Mouse (Mus musculus) erythroblast, adult 5-6 weeks (primary cell): ENCODE measurements around the gene Olfr57. TPM values are rescaled to one million over a fixed set of nuclear protein-coding genes. Genes with fewer than 3 reads are reported as not detected.
"Not testable (repeated sequence)": the region's sequence is repeated elsewhere in the genome, so short reads cannot be mapped to it uniquely, and the experiment has no call there.

Experiments used
- ATAC-seq: replicated peaks from 2 replicates; pipeline ENCODE4 v1.8.0; 2016; ENCODE audit warnings: moderate number of reproducible peaks, mild to moderate bottlenecking, moderate TSS enrichment, inconsistent platforms; ENCODE audit not compliant: poor library complexity, low FRiP score, severe bottlenecking
- total RNA-seq, 2 experiments: library from RNA; stranded (forward) in 1 of 2; stranded (reverse) in 1 of 2; fragments of 150-400 nt in 1 of 2; fragments of 200-764, 138-1000 nt in 1 of 2; gene quantifications; 2 replicates each; pipeline versions ENCODE4 v1.2.3 to v1.2.4; 2015 to 2017; ENCODE audit warnings: low replicate concordance in 2 of 2

Olfr57 gene
- total RNA-seq (2015; ENCODE audit: low replicate concordance) (not detected in 2 replicates), total RNA-seq (2017; ENCODE audit: low replicate concordance) (not detected in 2 replicates)

GRCm38 (mm10) chr10:79028441-79028840, at the start of gene Olfr57:
TSS of gene Olfr57 (plus strand) at chr10:79028741.
- no peak for ATAC-seq

- no peak for ATAC-seq
Observed at GRCm38 (mm10) chr10:78980750-78981149, 47.8 kb upstream of the Olfr57 start, which contains the start of gene Olfr1352. TSS of gene Olfr1352 (plus strand) at chr10:78981050.

GRCm38 (mm10) chr10:79012172-79012571, 16.4 kb upstream of the Olfr57 start, which contains the start of gene Olfr1351:
TSS of gene Olfr1351 (plus strand) at chr10:79012472.
- no peak for ATAC-seq

GRCm38 (mm10) chr10:79042457-79042856, 13.9 kb downstream of the Olfr57 start:
- not testable (repeated sequence) for ATAC-seq

GRCm38 (mm10) chr10:79057370-79057769, 28.8 kb downstream of the Olfr57 start:
- not testable (repeated sequence) for ATAC-seq

Other genes starting within 250 kb of the Olfr57 start
- not detected in 2 replicates for gene Slc1a6, start 248.2 kb upstream of the Olfr57 start, total RNA-seq (2015; ENCODE audit: low replicate concordance)
- gene Slc1a6, start 248.2 kb upstream of the Olfr57 start, total RNA-seq (2017; ENCODE audit: low replicate concordance) = not detected in 2 replicates
- gene Olfr1356, start 176.6 kb upstream of the Olfr57 start, total RNA-seq (2015; ENCODE audit: low replicate concordance) = not detected in 2 replicates
- gene Olfr1356, start 176.6 kb upstream of the Olfr57 start, total RNA-seq (2017; ENCODE audit: low replicate concordance) = not detected in 2 replicates
- not detected in 2 replicates for gene Olfr1355, start 153.2 kb upstream of the Olfr57 start, total RNA-seq (2015; ENCODE audit: low replicate concordance)
- not detected in 2 replicates for gene Olfr1355, start 153.2 kb upstream of the Olfr57 start, total RNA-seq (2017; ENCODE audit: low replicate concordance)
- not detected in 2 replicates for gene Olfr1354, start 115.6 kb upstream of the Olfr57 start, total RNA-seq (2015; ENCODE audit: low replicate concordance)
- gene Olfr1354, start 115.6 kb upstream of the Olfr57 start, total RNA-seq (2017; ENCODE audit: low replicate concordance) = not detected in 2 replicates
- not detected in 2 replicates for gene Olfr8, start 78.1 kb upstream of the Olfr57 start, total RNA-seq (2015; ENCODE audit: low replicate concordance)
- not detected in 2 replicates for gene Olfr8, start 78.1 kb upstream of the Olfr57 start, total RNA-seq (2017; ENCODE audit: low replicate concordance)
- not detected in 2 replicates for gene Olfr1353, start 65.4 kb upstream of the Olfr57 start, total RNA-seq (2015; ENCODE audit: low replicate concordance)
- gene Olfr1353, start 65.4 kb upstream of the Olfr57 start, total RNA-seq (2017; ENCODE audit: low replicate concordance) = not detected in 2 replicates
- gene Olfr1352, start 47.7 kb upstream of the Olfr57 start, total RNA-seq (2015; ENCODE audit: low replicate concordance) = not detected in 2 replicates
- gene Olfr1352, start 47.7 kb upstream of the Olfr57 start, total RNA-seq (2017; ENCODE audit: low replicate concordance) = 0.51 TPM in 1 of 2 replicates, not detected in the other
- not detected in 2 replicates for gene Olfr1351, start 16.3 kb upstream of the Olfr57 start, total RNA-seq (2015; ENCODE audit: low replicate concordance)
- not detected in 2 replicates for gene Olfr1351, start 16.3 kb upstream of the Olfr57 start, total RNA-seq (2017; ENCODE audit: low replicate concordance)
- gene 2610008E11Rik, start 68.9 kb downstream of the Olfr57 start, total RNA-seq (2015; ENCODE audit: low replicate concordance) = 4.0 and 8.4 TPM in 2 replicates
- 5.3 and 12.1 TPM in 2 replicates for gene 2610008E11Rik, start 68.9 kb downstream of the Olfr57 start, total RNA-seq (2017; ENCODE audit: low replicate concordance)
- not detected in 2 replicates for gene Vmn2r80, start 120.0 kb downstream of the Olfr57 start, total RNA-seq (2015; ENCODE audit: low replicate concordance)
- not detected in 2 replicates for gene Vmn2r80, start 120.0 kb downstream of the Olfr57 start, total RNA-seq (2017; ENCODE audit: low replicate concordance)
- not detected in 2 replicates for gene Vmn2r81, start 219.0 kb downstream of the Olfr57 start, total RNA-seq (2015; ENCODE audit: low replicate concordance)
- not detected in 2 replicates for gene Vmn2r81, start 219.0 kb downstream of the Olfr57 start, total RNA-seq (2017; ENCODE audit: low replicate concordance)